Mouse (Mus musculus) adrenal gland, postnatal 36 days (tissue): ENCODE measurements at regions not wholly inside any gene's neighbourhood (a gene's known extent, or its start where the extent isn't known, plus 50 kb on each side); places are given as distances from the start of the nearest gene placed in this dataset.
"Not testable (repeated sequence)": the region's sequence is repeated elsewhere in the genome, so short reads cannot be mapped to it uniquely, and the experiment has no call there.

ENCODE experiments used
- DNase-seq, 2 experiments: peaks; one replicate each; pipeline ENCODE4 v3.0.0; 2021; ENCODE audit warnings: mixed read lengths in 1 of 2

- no peak for DNase-seq
Observed at GRCm38 (mm10) chr1:73642691-73643109, 481.5 kb downstream of the Tns1 start.

DNA sequence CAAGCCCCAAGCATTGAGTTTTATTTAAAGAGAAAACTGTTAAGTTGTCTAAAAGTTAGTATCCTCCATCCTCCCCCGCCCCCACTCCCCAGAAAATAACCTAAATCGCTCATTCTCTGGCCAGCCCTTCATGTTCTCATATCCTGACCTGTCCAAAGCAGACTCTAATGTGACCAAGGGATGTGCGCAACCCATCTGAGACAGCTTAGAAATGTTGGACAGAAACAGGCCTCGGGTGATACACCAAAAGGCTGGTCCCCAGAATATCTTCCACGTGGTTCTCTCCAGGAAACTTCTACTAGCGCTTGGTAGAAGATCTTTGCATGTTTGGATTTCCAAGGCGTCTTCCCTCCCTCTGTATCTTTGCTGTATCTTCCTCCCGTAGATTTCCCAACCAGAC, 482.8 kb downstream of the Tns1 start:
- DNase-seq: no peak

GRCm38 (mm10) chr1:73640726-73641451, 483.4 kb downstream of the Tns1 start:
- no peak for DNase-seq

DNA sequence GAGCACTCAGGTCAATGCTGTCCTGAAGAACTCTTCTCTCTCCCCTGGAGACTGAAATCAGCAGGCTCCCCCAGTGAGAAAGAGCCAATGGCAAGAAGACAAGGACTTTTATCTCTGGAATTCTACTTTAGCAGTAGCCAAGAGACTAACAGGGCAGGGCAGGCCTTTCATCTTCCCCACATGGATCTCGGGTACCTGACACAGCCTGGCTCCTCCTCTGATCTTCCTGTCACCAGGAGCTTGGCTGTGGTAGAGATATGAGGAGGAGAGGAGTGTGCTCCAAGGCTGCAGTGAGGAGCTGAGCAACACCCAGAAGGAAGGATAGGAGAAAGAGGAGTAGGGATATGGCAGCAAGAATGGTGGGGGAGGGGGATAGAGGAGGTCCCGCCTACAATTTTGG, 488.5 kb downstream of the Tns1 start:
- DNase-seq: no peak

- peak; percentile 21 to 22 for DNase-seq
Observed at GRCm38 (mm10) chr1:73634871-73635270, 489.4 kb downstream of the Tns1 start.

GRCm38 (mm10) chr1:73633071-73633470, 491.2 kb downstream of the Tns1 start:
- no peak for DNase-seq

DNA sequence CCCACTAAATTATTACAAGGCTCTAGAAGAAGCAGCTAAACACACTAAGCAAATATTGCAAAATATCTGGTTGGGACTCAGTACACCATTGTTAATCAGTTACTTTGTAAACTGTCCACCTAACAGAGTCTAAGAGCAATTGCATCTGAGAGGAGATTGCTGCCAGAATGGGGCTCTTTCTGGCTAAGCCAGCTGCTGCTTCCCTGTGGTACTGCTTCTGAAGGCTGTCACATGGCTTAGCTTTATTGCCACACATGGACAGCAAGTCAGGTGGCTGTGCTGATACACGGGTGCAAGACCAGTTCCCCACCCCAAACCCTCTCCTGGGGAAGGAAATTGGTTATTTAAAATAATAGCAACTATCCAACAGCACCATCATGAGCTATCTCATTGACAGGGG, 493.9 kb downstream of the Tns1 start:
- no peak for DNase-seq

DNA sequence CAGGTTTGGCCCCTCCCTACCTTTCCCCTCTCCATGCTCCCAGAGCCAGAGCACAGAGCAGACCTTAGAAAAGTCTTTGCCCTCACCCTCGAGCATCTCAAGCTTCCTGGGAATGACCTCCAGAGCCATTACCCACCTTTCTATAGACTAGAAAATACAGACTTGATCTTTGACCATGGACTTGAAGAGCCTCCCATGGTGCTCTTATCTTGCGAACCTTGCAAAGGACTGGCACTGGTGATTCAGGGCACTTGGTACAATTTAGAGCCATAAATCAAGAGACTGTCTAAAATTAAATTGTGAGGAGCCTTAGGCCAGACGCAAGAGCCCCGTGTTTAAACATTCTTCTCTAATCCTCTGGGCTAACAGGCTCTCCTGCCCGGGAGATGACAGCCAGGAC, 498.9 kb downstream of the Tns1 start:
- no peak for DNase-seq

- DNase-seq: not testable (repeated sequence)
Observed at GRCm38 (mm10) chr1:73621121-73621520, 503.1 kb downstream of the Tns1 start.

DNA sequence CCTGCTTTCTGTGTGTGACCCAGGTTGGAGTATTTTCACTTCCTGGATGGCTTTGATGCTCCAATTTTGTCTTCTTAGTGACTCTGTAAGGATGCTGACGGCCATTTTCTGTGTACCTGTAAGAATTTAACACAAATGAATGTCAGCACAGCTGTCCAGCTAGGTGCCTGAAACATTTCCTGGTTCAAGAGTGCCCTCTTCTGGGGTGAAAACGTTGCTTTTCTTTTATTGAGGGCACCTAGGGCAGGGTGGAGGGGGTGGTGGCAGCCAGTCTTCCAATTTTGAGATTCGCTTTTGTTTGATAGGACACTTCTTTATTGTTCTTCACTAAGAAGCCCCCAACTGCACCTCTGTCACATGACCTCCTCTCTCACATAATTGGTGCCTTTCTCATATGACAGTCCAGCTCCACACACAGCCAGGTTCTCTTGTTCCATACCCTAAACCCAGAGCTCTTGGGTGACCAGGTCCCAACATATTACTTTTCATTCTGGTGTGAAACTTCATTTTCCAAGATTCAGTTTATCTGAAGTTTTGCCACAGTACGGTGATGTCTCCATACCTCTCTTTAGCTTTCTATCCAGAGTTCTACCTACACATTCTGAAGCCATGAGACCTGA, 505.6 kb downstream of the Tns1 start:
- peak; percentile 40 to 62 for DNase-seq

DNA sequence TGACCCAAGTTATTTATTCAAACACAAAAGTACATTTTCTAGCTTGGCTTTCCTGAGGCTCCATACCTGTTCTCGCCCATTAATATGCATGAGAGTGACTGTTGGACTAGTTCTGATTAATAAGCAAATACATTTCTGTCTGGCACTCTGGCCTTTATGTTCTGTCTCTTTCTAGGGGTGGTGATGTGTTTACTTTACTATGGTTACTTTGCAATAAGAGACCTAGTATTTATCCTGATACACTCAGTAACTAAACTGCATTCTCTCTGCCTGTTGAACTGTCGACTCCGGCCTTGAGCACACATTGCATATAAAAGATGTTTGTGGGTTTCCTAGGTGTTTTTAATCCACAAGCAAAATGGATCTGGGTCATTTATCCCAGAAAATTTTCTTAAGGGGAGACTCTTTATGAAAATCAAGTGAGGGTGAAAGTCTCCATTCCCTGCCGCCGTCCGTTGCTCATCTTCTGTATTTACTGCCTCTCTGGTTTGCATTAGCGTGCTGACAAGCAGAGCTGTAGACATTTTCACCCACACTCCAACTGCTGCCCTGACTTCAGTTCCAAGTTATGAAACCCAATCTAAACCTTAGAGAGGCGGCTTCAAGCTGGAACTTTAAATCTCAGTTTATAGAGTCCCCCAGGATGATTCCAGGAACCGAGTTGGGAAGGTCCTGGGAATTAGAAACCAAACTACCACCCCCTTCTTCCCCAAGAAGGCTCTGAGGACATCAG, 530.4 kb downstream of the Tns1 start:
- no peak for DNase-seq

DNA sequence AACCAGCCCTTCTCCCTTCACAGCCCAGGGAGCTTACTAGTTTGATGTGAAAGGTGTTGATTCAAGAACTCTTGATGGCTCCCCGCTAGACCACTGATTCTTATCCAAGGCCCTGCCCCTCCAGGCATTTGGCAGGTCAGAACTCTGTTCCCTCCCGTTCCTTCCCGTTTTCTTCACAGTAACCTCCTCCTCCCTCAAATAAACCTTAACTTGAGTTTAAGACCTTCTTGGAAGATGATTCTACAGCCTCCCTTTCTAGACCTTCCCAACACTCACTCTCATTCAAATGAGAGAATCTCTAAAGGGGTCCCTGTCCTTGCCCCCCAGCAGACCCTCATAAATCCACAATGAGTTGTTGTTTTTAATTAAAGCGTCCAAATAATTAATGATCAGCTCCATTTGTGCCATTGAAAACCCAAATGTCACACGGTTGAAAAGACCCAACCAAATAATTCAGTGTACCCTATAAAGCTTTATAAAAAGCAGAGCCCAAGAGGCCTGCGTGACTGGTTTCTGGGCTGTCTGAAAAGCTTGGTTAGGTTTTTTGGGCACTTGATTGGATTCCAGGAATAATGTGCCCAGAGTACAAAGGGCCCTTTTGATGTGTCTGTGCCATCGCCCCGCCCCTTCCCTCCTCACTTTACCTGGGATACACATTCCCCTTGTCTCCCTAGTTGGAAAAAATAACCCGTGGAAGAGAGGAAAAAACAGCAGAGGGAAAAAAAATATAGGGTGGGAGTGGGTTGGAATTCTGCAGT, 532.7 kb downstream of the Tns1 start:
- DNase-seq: no peak

GRCm38 (mm10) chr1:73579680-73580079, 544.6 kb downstream of the Tns1 start:
- no peak for DNase-seq

DNA sequence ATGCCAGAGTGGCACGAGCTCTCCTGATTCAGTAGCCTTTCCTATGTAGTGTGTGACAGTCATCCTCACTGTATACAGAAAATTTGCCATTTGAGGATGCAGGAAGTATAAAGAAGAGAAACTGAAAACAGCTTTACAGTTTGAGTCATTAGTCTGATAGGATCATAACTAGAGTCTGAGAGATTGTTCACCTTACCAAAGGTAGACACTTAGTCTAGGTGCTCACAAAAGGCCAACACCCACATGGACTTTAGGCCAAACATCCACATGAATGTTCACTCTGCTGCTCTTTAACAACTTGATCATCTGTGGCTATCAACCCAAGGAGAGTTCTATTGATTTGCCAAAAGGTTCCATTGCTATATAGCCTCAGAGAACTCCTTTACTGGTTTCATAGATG, 547.2 kb downstream of the Tns1 start:
- no peak for DNase-seq

DNA sequence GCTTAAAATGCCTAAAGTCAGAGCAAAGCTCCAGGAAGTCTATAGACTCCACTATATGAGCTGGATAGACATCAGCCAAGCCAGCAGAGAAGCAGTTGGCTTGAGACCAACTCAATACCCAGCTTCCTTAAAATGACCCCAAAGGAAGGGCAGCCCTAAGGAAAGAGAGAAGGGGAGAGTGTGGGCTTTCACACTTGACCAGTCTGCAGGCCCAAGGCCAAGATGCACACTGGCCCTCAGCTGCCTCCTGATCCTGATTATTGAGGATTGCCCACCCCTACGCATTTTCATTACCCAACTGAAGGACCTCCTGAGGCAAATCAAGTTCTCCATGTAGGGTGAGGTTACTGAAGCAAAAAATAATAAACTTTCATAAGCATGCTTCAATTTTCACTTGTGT, 548.6 kb downstream of the Tns1 start:
- no peak for DNase-seq

DNA sequence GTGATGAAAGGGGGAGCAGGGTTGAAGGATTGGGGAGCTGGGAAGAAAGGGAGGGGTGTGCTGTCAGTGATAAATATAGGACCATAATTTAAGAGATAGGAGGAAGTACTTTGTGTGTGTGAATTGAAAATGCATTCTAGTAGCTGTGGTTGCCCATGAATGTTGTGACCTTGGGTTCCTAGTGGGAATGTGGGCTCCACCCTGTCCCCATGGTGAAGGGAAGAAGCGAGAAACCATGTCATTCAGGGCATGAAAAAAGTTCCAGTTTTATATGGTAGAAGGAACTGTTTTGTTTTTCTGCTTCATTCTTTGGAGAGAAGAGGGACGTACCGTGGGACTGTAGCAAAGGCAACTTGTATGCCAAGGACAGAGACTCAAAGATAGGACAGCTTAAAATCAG, 553.3 kb downstream of the Tns1 start:
- DNase-seq: no peak

- peak in 1 of 2 experiments; percentile 3 for DNase-seq
Observed at GRCm38 (mm10) chr1:73566770-73567169, 551.1 kb upstream of the Tnp1 start.

- DNase-seq: no peak
Observed at GRCm38 (mm10) chr1:73560594-73560993, 544.9 kb upstream of the Tnp1 start.

DNA sequence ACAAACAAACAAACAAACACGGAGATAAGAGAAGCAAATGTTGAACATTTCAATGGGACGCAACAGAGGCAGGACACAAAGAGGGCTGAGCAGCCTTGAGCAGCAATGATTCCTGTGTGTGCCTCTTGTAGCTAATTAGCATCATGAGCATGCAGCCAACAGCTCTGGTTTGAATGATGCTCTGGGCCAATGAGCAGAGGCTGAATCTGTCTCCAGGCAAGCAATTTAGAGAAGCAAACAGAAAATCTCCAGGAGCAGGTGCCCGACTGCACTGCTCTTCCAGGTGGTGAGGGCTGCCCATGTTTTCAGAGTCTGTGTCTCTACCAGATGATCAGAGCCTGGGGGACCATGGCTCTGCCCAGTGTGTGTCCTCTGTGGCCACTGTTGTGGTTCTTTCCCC, 532.2 kb upstream of the Tnp1 start:
- no peak for DNase-seq

DNA sequence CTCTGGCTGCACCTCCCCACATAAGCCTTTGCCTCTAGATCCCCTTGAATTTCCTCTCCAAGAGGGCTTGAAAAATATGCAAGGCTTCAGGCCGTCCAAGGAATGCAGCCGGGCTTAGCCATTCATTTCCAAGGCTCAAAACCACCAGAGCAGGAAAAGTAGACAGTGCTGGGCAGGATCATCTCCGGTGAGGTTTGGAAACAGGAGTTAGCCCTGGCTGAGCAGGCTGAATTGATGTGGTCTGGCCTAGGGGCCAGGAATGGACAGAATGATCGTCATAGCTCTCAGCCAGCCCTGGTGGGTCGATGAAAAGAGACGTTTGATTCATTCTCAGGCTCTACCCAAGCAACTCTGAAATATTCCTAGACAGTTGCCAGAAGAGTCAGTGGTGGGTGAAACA, 529.7 kb upstream of the Tnp1 start:
- DNase-seq: no peak

DNA sequence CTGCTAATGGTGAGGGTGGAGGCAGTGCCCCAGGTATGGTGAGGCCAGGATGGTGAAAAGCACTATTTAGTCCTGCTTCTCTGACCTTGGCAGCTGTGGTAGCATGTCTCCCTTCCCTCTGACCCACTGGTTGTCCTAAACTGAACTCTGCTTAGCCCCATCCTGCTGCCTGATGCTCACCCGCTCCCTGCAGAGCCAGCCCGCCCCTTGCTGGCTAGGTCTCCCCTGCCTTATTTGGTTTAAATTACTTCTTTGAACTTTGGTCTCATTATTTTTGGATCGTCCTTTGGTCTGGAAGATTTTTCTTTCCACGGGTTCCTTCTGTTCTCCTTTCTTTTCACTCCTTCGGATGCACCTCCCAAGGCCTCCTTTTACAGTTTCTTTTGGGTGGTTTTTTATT, 525.7 kb upstream of the Tnp1 start:
- peak in 1 of 2 experiments; percentile 15 for DNase-seq

DNA sequence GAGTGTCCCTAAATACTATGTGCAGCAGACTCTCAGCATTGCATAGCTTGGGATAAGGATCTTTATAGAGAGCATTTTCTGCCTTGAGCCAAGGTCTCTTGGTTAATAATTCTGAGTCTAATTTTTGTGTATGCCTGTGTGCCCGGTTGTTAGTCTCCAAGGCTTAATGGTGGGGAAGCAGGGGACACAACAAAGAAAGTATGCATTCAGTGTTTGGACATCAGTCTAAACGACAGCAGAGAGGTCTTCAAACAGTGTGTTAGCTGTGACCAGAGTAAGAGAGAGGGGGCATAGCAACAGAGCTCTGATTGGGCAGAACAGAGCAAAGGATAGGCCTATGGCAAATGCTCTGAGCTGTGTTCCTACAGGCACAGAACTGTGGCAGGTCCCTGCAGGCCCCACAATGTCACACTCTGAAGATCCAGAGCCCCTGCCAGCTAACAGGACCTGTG, 522.7 kb upstream of the Tnp1 start:
- DNase-seq: peak in 1 of 2 experiments; percentile 22
